Mouse (Mus musculus): ENCODE data around the gene Uhrf1.
"Not testable (repeated sequence)": the region's sequence is repeated elsewhere in the genome, so short reads cannot be mapped to it uniquely, and the experiment has no call there.

The Uhrf1 gene

GRCm38 (mm10) chr17:56303160-56303846 is at the start of gene Uhrf1:
Gene Uhrf1, plus strand, starts transcription at chr17:56303321.
- DNase-seq (ENCODE audit: low read depth), result peak; percentile 98

GRCm38 (mm10) chr17:56254695-56255094 is 48.4 kb upstream of the Uhrf1 start:
- DNase-seq (ENCODE audit: low read depth), result no peak

- peak; percentile 89 for DNase-seq (ENCODE audit: low read depth)
Measured at GRCm38 (mm10) chr17:56255429-56255828, 47.7 kb upstream of the Uhrf1 start.

- peak; percentile 100 for DNase-seq (ENCODE audit: low read depth)
Measured at GRCm38 (mm10) chr17:56255863-56256238, 47.3 kb upstream of the Uhrf1 start.

GRCm38 (mm10) chr17:56256239-56256881 is 46.8 kb upstream of the Uhrf1 start, which contains the start of gene Fem1a:
Gene Fem1a, plus strand, starts transcription at chr17:56256810.
- peak; percentile 99 for DNase-seq (ENCODE audit: low read depth)

- DNase-seq (ENCODE audit: low read depth), result peak; percentile 35
Measured at GRCm38 (mm10) chr17:56257181-56257894, 45.8 kb upstream of the Uhrf1 start.

GRCm38 (mm10) chr17:56258269-56258668 is 44.9 kb upstream of the Uhrf1 start:
- not testable (repeated sequence) for DNase-seq (ENCODE audit: low read depth)

GRCm38 (mm10) chr17:56258812-56259211 is 44.3 kb upstream of the Uhrf1 start:
- not testable (repeated sequence) for DNase-seq (ENCODE audit: low read depth)

GRCm38 (mm10) chr17:56259301-56260037 is 43.7 kb upstream of the Uhrf1 start:
- DNase-seq (ENCODE audit: low read depth), result no peak

GRCm38 (mm10) chr17:56261166-56261565 is 42.0 kb upstream of the Uhrf1 start:
- DNase-seq (ENCODE audit: low read depth), result no peak

GRCm38 (mm10) chr17:56262645-56263094 is 40.5 kb upstream of the Uhrf1 start:
- no peak for DNase-seq (ENCODE audit: low read depth)

GRCm38 (mm10) chr17:56264020-56264419 is 39.1 kb upstream of the Uhrf1 start:
- peak; percentile 82 for DNase-seq (ENCODE audit: low read depth)

- no peak for DNase-seq (ENCODE audit: low read depth)
Measured at GRCm38 (mm10) chr17:56265011-56265410, 38.1 kb upstream of the Uhrf1 start.

- peak; percentile 88 for DNase-seq (ENCODE audit: low read depth)
Measured at GRCm38 (mm10) chr17:56265869-56266268, 37.3 kb upstream of the Uhrf1 start.

GRCm38 (mm10) chr17:56266271-56266670 is 36.9 kb upstream of the Uhrf1 start:
- peak; percentile 85 for DNase-seq (ENCODE audit: low read depth)

- peak; percentile 95 for DNase-seq (ENCODE audit: low read depth)
Measured at GRCm38 (mm10) chr17:56269153-56269630, 33.9 kb upstream of the Uhrf1 start.

GRCm38 (mm10) chr17:56269741-56270140 is 33.4 kb upstream of the Uhrf1 start:
- no peak for DNase-seq (ENCODE audit: low read depth)

GRCm38 (mm10) chr17:56271609-56272253 is 31.4 kb upstream of the Uhrf1 start:
- no peak for DNase-seq (ENCODE audit: low read depth)

GRCm38 (mm10) chr17:56272644-56273043 is 30.5 kb upstream of the Uhrf1 start:
- no peak for DNase-seq (ENCODE audit: low read depth)

GRCm38 (mm10) chr17:56273482-56273881 is 29.6 kb upstream of the Uhrf1 start:
- DNase-seq (ENCODE audit: low read depth), result no peak

GRCm38 (mm10) chr17:56273986-56274385 is 29.1 kb upstream of the Uhrf1 start:
- DNase-seq (ENCODE audit: low read depth), result no peak

Data from 416B (cell line).